Mouse (Mus musculus): ENCODE results near the gene Yipf2. TPM values are rescaled to one million over a fixed set of nuclear protein-coding genes. Genes with fewer than 3 reads are reported as not detected.

Yipf2 gene
- polyA plus RNA-seq, 1 experiment: 16.1 TPM

- no peak overlapping the region for H3K4me3 ChIP-seq (ENCODE audit: insufficient read depth, low read length)
- no peak for TF ChIP-seq POLR2A (IDR thresholded peaks at IDR 0.05; ENCODE audit: borderline replicate concordance, low read depth, low read length)
- no peak for TF ChIP-seq CTCF (IDR thresholded peaks at IDR 0.05; ENCODE audit: low read depth, low read length)
- peaks cover 5% of the 10 kb centered on the region for H3K4me1 ChIP-seq (ENCODE audit: control insufficient read depth, insufficient read depth, low read length)
- H3K27ac ChIP-seq (ENCODE audit: insufficient read depth, low read depth, low read length): no peak overlapping the region
Observed at GRCm38 (mm10) chr9:21566538-21566937, 26.1 kb downstream of the Yipf2 start.

- Histone ChIP-seq H3K4me1 (ENCODE audit: control insufficient read depth, insufficient read depth, low read length) (peaks cover 5% of the 10 kb centered on the region), H3K4me3 (ENCODE audit: insufficient read depth, low read length) (no peak overlapping the region), H3K27ac (ENCODE audit: insufficient read depth, low read depth, low read length) (no peak overlapping the region)
- no peak for TF ChIP-seq CTCF (IDR thresholded peaks at IDR 0.05; ENCODE audit: low read depth, low read length)
- TF ChIP-seq POLR2A (IDR thresholded peaks at IDR 0.05; ENCODE audit: borderline replicate concordance, low read depth, low read length): no peak
Observed at GRCm38 (mm10) chr9:21565004-21565586, 27.5 kb downstream of the Yipf2 start.

- no peak overlapping the region for H3K27ac ChIP-seq (ENCODE audit: insufficient read depth, low read depth, low read length)
- TF ChIP-seq POLR2A (IDR thresholded peaks at IDR 0.05; ENCODE audit: borderline replicate concordance, low read depth, low read length) (no peak), CTCF (IDR thresholded peaks at IDR 0.05; ENCODE audit: low read depth, low read length) (no peak)
- H3K4me3 ChIP-seq (ENCODE audit: insufficient read depth, low read length): no peak overlapping the region
- H3K4me1 ChIP-seq (ENCODE audit: control insufficient read depth, insufficient read depth, low read length): peaks cover 5% of the 10 kb centered on the region
Observed at GRCm38 (mm10) chr9:21564420-21564819, 28.2 kb downstream of the Yipf2 start.

GRCm38 (mm10) chr9:21559151-21559550 is 33.5 kb downstream of the Yipf2 start:
- H3K4me1 ChIP-seq (ENCODE audit: control insufficient read depth, insufficient read depth, low read length): peaks cover under 1% of the 10 kb centered on the region
- H3K4me3 ChIP-seq (ENCODE audit: insufficient read depth, low read length): no peak overlapping the region

GRCm38 (mm10) chr9:21558366-21558765 is 34.3 kb downstream of the Yipf2 start:
- H3K4me1 ChIP-seq (ENCODE audit: control insufficient read depth, insufficient read depth, low read length): no peaks in the 10 kb centered on the region; the same call in 1 of the 2 replicates
- no peak for TF ChIP-seq POLR2A (IDR thresholded peaks at IDR 0.05; ENCODE audit: borderline replicate concordance, low read depth, low read length)
- TF ChIP-seq CTCF (IDR thresholded peaks at IDR 0.05; ENCODE audit: low read depth, low read length): no peak
- H3K4me3 ChIP-seq (ENCODE audit: insufficient read depth, low read length): no peak overlapping the region
- H3K27ac ChIP-seq (ENCODE audit: insufficient read depth, low read depth, low read length): no peak overlapping the region

More at GRCm38 (mm10) chr9:21559151-21559550, 33.5 kb downstream of the Yipf2 start:
- TF ChIP-seq POLR2A (IDR thresholded peaks at IDR 0.05; ENCODE audit: borderline replicate concordance, low read depth, low read length): no peak
- TF ChIP-seq CTCF (IDR thresholded peaks at IDR 0.05; ENCODE audit: low read depth, low read length): no peak
- no peak overlapping the region for H3K27ac ChIP-seq (ENCODE audit: insufficient read depth, low read depth, low read length)

- Histone ChIP-seq H3K4me1 (ENCODE audit: control insufficient read depth, insufficient read depth, low read length) (no peaks in the 10 kb centered on the region; the same call in 1 of the 2 replicates), H3K27ac (ENCODE audit: insufficient read depth, low read depth, low read length) (no peak overlapping the region), H3K4me3 (ENCODE audit: insufficient read depth, low read length) (no peak overlapping the region)
- no peak for TF ChIP-seq CTCF (IDR thresholded peaks at IDR 0.05; ENCODE audit: low read depth, low read length)
- TF ChIP-seq POLR2A (IDR thresholded peaks at IDR 0.05; ENCODE audit: borderline replicate concordance, low read depth, low read length): no peak
Observed at GRCm38 (mm10) chr9:21557556-21557955, 35.1 kb downstream of the Yipf2 start.

- H3K4me3 ChIP-seq (ENCODE audit: insufficient read depth, low read length): no peak overlapping the region
- no peak overlapping the region for H3K27ac ChIP-seq (ENCODE audit: insufficient read depth, low read depth, low read length)
- TF ChIP-seq POLR2A (IDR thresholded peaks at IDR 0.05; ENCODE audit: borderline replicate concordance, low read depth, low read length) (no peak), CTCF (IDR thresholded peaks at IDR 0.05; ENCODE audit: low read depth, low read length) (no peak)
- no peaks in the 10 kb centered on the region; the same call in none of the 2 replicates for H3K4me1 ChIP-seq (ENCODE audit: control insufficient read depth, insufficient read depth, low read length)
Observed at GRCm38 (mm10) chr9:21556996-21557395, 35.6 kb downstream of the Yipf2 start.

- Histone ChIP-seq H3K27ac (ENCODE audit: insufficient read depth, low read depth, low read length) (no peak overlapping the region), H3K4me1 (ENCODE audit: control insufficient read depth, insufficient read depth, low read length) (peaks cover 6% of the 10 kb centered on the region), H3K4me3 (ENCODE audit: insufficient read depth, low read length) (no peak overlapping the region)
- no peak for TF ChIP-seq POLR2A (IDR thresholded peaks at IDR 0.05; ENCODE audit: borderline replicate concordance, low read depth, low read length)
- no peak for TF ChIP-seq CTCF (IDR thresholded peaks at IDR 0.05; ENCODE audit: low read depth, low read length)
Observed at GRCm38 (mm10) chr9:21555198-21555742, 37.4 kb downstream of the Yipf2 start.

- TF ChIP-seq POLR2A (IDR thresholded peaks at IDR 0.05; ENCODE audit: borderline replicate concordance, low read depth, low read length): no peak
- no peak for TF ChIP-seq CTCF (IDR thresholded peaks at IDR 0.05; ENCODE audit: low read depth, low read length)
- Histone ChIP-seq H3K27ac (ENCODE audit: insufficient read depth, low read depth, low read length) (no peak overlapping the region), H3K4me3 (ENCODE audit: insufficient read depth, low read length) (no peak overlapping the region), H3K4me1 (ENCODE audit: control insufficient read depth, insufficient read depth, low read length) (peaks cover 10% of the 10 kb centered on the region)
Observed at GRCm38 (mm10) chr9:21553607-21554273, 38.9 kb downstream of the Yipf2 start.

- Histone ChIP-seq H3K4me3 (ENCODE audit: insufficient read depth, low read length) (no peak overlapping the region), H3K4me1 (ENCODE audit: control insufficient read depth, insufficient read depth, low read length) (peaks cover 14% of the 10 kb centered on the region), H3K27ac (ENCODE audit: insufficient read depth, low read depth, low read length) (no peak overlapping the region)
- TF ChIP-seq POLR2A (IDR thresholded peaks at IDR 0.05; ENCODE audit: borderline replicate concordance, low read depth, low read length) (no peak), CTCF (IDR thresholded peaks at IDR 0.05; ENCODE audit: low read depth, low read length) (no peak)
Observed at GRCm38 (mm10) chr9:21551049-21551448, 41.6 kb downstream of the Yipf2 start.

Data from bone marrow macrophage, adult 2 months (primary cell).